Mouse (Mus musculus) midbrain, embryonic 11.5 days (tissue): ENCODE results near the gene Myl6b. TPM values are rescaled to one million over a fixed set of nuclear protein-coding genes. Genes with fewer than 3 reads are reported as not detected.
"Not testable (repeated sequence)": the region's sequence is repeated elsewhere in the genome, so short reads cannot be mapped to it uniquely, and the experiment has no call there.

Experiments
- ATAC-seq: fragments of 200-750 bp; cut with Nextera tagmentation; 2 replicates; pipeline ENCODE4 v1.8.0; 2017; ENCODE audit warnings: moderate TSS enrichment, moderate library complexity; ENCODE audit not compliant: low FRiP score
- DNase-seq: peaks from one replicate; pipeline ENCODE4 v3.0.0; 2015; ENCODE audit warnings: low spot score; ENCODE audit errors: missing footprints
- H3K27ac ChIP-seq: fragments of 300-500 bp; sonication (generic); 2 replicates; pipeline ENCODE4 v1.5.1; 2014; ENCODE audit warnings: low read depth, low read length
- H3K27me3 ChIP-seq: fragments of 300-500 bp; sonication (generic); 2 replicates; pipeline ENCODE4 v1.6.1; 2014; ENCODE audit warnings: mild to moderate bottlenecking, low read length, moderate library complexity, mixed read lengths; ENCODE audit not compliant: control insufficient read depth, insufficient read depth
- H3K36me3 ChIP-seq: fragments of 300-500 bp; sonication (generic); 2 replicates; pipeline ENCODE4 v1.6.1; 2014; ENCODE audit warnings: mild to moderate bottlenecking, low read length, moderate library complexity, mixed read lengths; ENCODE audit not compliant: control insufficient read depth, insufficient read depth
- H3K4me1 ChIP-seq: fragments of 300-500 bp; sonication (generic); 2 replicates; pipeline ENCODE4 v1.6.1; 2014; ENCODE audit warnings: low read length; ENCODE audit not compliant: control insufficient read depth, insufficient read depth
- H3K4me2 ChIP-seq: fragments of 300-500 bp; sonication (generic); 2 replicates; pipeline ENCODE4 v1.6.1; 2014; ENCODE audit warnings: mild to moderate bottlenecking, moderate library complexity
- H3K4me3 ChIP-seq: fragments of 300-500 bp; sonication (generic); 2 replicates; pipeline ENCODE4 v1.5.1; 2014; ENCODE audit warnings: low read depth, low read length
- H3K9ac ChIP-seq: fragments of 300-500 bp; sonication (generic); 2 replicates; pipeline ENCODE4 v1.6.1; 2014; ENCODE audit warnings: low read length
- H3K9me3 ChIP-seq: fragments of 300-500 bp; sonication (generic); 2 replicates; pipeline ENCODE4 v1.6.1; 2016; ENCODE audit warnings: low read length; ENCODE audit not compliant: control insufficient read depth
- WGBS: fragments of 180-500 bp; shearing (Covaris S2); extraction: QIAGEN DNeasy Blood & Tissue Kit; methylation state at CpG from one replicate; pipeline ENCODE4 v1.1.7; 2014; 5-methylcytosine and 5-hydroxymethylcytosine counted together
- polyA plus RNA-seq: library from polyadenylated mRNA; unstranded; fragments of >200 nt; fragmentation: Nextera tagmentation; extraction: Ambion mirVana; gene quantifications from 2 replicates; pipeline ENCODE4 v1.2.1, GENCODE M21; 2014

Myl6b gene
- polyA plus RNA-seq, 1 experiment from 2014 or later = 3.4 TPM

DNA sequence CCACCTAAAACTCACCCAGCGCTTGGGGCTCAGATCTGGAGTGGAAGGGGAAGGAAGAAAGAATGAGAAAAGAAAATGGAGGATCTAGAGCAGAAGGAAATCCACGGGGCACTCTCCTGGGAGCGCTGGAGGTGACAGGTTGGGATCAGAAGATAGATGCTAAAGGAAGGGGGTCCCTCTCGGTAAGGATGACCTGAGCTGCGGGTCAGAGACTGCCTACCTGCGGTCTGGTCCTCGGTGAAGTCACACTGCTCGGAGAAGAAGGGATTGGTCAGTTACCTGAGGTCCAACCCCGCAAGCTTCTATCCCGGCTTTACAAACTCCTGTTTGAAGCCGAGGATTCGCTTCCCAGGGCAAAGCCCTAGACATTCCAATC lies 5.2 kb downstream of the Myl6b start:
- DNase-seq = no peak
- peaks cover 23% of the 10 kb centered on the region for H3K4me1 ChIP-seq

DNA sequence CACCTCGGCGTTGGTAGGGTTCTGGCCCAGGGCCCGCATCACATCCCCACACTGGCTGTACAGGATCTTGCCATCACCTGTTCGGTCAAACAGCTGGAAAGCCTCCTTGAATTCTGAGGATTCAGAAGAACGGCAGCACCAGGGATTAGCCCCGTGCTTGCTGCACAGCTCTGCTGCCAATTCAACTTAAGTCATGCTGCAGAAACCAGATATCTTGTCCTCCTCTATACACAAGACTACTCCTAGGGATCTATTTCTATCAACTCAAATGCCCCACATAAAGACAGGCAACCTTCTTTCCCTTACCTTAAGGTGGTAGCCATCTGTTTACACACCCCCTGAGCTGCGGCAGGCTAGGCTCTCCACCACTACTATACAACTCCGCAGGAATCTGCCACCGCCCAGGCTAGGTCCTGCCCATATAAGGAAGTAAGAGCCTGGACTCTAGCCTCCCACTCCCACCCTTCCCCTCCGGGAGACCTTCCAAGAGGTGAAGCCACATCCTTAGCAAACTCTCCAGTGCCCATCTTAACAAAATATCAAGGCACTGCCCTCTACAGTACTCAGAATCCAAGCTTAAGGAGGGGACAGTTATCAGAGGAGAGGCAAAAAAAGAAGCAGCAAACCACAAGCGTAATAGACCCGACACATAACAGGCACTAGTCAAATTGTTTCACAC lies 5.7 kb downstream of the Myl6b start:
- Histone ChIP-seq H3K4me3 (peak overlapping the region; percentile 68), H3K27ac (peak overlapping the region; percentile 76; the same call in 1 of the 2 replicates), H3K9ac (peak overlapping the region; percentile 90), H3K27me3 (no peaks in the 10 kb centered on the region), H3K9me3 (no peaks in the 10 kb centered on the region), H3K36me3 (peaks cover 22% of the 10 kb centered on the region), H3K4me2 (peak overlapping the region; percentile 80), H3K4me1 (peaks cover 18% of the 10 kb centered on the region)
- 31% methylated on average over 12 of the region's 12 CpGs for WGBS
- peak; percentile 94 for DNase-seq
- peak; percentile 28; the same call in 1 of the 2 replicates for ATAC-seq

More for the DNA sequence above, 5.2 kb downstream of the Myl6b start:
- Histone ChIP-seq H3K36me3 (peaks cover 18% of the 10 kb centered on the region), H3K27me3 (no peaks in the 10 kb centered on the region), H3K27ac (peak overlapping the region; percentile 76), H3K4me3 (peak overlapping the region; percentile 68), H3K9me3 (no peaks in the 10 kb centered on the region), H3K4me2 (peak overlapping the region; percentile 80), H3K9ac (peak overlapping the region; percentile 90)
- ATAC-seq = peak; percentile 49
- WGBS = 0% methylated on average over 12 of the region's 12 CpGs

DNA sequence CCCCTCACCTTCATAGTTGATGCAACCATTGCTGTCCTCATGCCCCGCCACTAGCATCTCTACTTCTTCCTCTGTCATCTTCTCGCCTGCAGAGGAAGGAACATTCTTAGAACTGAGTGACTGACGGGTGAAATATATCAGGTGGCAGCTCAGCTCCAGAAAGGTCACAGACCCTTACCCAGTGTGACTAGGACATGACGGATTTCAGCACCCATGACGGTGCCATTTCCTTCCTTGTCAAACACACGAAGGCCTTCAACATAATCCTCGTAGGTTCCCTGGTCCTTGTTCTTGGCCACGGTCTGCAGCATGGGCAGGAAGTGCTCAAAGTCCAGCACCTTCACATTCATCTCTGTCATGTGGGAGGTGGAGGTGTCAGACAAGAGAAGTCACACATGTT lies 6.4 kb downstream of the Myl6b start:
- DNase-seq, ATAC-seq, H3K27me3 ChIP-seq, H3K9me3 ChIP-seq, H3K27ac ChIP-seq: not testable (repeated sequence)
- H3K4me2 ChIP-seq = peak overlapping the region; percentile 80
- peak overlapping the region; percentile 68 for H3K4me3 ChIP-seq
- peaks cover 17% of the 10 kb centered on the region for H3K4me1 ChIP-seq
- peaks cover 29% of the 10 kb centered on the region for H3K36me3 ChIP-seq
- peak overlapping the region; percentile 90; the same call in 1 of the 2 replicates for H3K9ac ChIP-seq
- 91% methylated on average over 8 of the region's 8 CpGs for WGBS

DNA sequence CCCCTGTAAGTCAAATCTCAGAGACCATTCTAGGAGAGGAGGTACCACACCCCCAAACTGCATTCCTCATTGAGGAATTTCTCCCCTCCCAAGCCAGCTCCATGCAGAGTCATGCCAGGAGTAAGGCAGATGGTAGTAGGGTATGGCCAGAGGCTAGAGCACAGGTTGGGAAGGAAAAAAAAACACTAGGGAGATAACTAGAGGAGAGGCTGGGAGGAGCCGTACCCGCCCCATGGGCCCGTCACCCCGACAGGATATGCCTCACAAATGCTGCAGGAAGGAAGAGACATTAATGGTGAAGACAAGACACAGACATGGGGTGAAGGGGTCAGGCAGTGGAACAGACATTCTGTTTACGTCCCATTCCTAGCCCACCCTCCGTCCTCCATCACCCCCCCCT lies 7.0 kb downstream of the Myl6b start:
- Histone ChIP-seq H3K27ac (peak overlapping the region; percentile 20; the same call in 1 of the 2 replicates), H3K4me2 (peak overlapping the region; percentile 80), H3K9ac (no peak overlapping the region), H3K27me3 (no peaks in the 10 kb centered on the region), H3K9me3 (no peaks in the 10 kb centered on the region), H3K36me3 (peaks cover 32% of the 10 kb centered on the region), H3K4me1 (peaks cover 17% of the 10 kb centered on the region), H3K4me3 (no peak overlapping the region)
- ATAC-seq = no peak
- WGBS = 85% methylated on average over 6 of the region's 6 CpGs
- no peak for DNase-seq

DNA sequence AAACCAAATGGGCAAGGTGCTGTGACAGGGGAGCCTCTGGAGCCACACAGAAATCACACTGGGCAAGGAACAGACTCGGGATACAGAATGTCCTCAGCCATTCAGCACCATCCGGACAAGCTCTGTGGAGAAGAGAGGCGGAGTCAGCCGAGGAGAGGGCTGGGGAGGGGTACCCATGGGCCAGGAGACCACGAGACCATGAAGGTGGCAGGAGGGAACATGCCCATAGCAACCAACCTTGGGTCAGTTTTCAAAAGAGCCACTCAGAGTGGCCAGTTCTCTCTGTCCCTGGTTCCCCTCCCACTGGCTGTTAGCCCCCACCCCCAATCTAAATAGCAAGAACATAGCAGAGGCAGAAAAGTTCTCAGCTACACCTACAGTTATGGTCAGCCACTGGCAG lies 7.6 kb downstream of the Myl6b start:
- H3K9ac ChIP-seq = no peak overlapping the region
- no peak for DNase-seq
- peaks cover 17% of the 10 kb centered on the region for H3K4me1 ChIP-seq
- H3K27ac ChIP-seq = no peak overlapping the region
- H3K36me3 ChIP-seq = peaks cover 32% of the 10 kb centered on the region
- no peak overlapping the region for H3K4me3 ChIP-seq
- WGBS = 49% methylated on average over 5 of the region's 5 CpGs
- H3K9me3 ChIP-seq = no peaks in the 10 kb centered on the region
- ATAC-seq = no peak
- H3K4me2 ChIP-seq = no peak overlapping the region
- no peaks in the 10 kb centered on the region for H3K27me3 ChIP-seq

DNA sequence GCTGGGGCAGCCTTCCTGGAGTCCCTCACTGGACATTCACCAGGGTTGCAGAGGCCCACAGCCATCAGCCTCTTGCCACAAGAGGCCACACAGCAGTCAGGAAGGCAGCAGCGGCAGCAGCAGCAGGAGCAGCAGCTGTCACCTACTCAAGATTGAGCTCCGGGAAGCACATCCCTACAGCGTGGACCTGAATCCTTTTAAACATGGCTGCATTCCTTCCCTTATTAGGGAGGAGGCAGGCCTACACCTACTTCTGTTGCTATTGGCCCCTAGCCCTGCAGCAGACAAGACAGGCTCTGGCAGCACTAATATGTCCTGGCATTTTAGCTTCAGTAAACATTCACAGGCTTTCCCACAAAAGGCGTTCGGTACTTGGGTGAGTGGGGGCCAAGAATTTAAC lies 8.3 kb downstream of the Myl6b start:
- Histone ChIP-seq H3K36me3 (peaks cover 36% of the 10 kb centered on the region), H3K9ac (no peak overlapping the region)

DNA sequence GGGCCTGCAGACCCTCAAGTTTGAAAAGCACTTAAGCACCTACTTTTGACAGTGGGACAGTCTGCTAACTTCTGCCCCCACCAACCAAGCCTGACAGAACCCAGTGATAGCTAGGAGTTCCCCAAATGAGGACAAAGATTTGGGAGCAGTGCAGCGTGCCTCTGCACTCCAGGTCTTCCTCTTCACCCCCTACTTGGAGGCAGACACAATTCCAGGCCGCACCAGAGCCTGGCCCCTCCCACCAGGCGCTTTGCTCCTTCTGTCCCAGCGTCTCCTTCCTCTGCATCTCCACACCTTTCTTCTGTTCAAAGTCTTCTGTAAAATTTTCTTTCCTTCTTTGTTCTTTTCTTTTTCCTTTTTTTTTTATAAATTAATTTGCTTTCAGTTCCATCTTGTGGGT lies 8.7 kb downstream of the Myl6b start:
- H3K4me3 ChIP-seq = no peak overlapping the region
- no peaks in the 10 kb centered on the region for H3K27me3 ChIP-seq
- H3K27ac ChIP-seq = no peak overlapping the region
- H3K4me1 ChIP-seq = peaks cover 15% of the 10 kb centered on the region
- H3K9ac ChIP-seq = no peak overlapping the region
- no peak for DNase-seq
- 63% methylated on average over 4 of the region's 4 CpGs for WGBS
- ATAC-seq = no peak
- peaks cover 36% of the 10 kb centered on the region for H3K36me3 ChIP-seq
- no peak overlapping the region for H3K4me2 ChIP-seq
- H3K9me3 ChIP-seq = no peaks in the 10 kb centered on the region

More for the DNA sequence above, 8.3 kb downstream of the Myl6b start:
- Histone ChIP-seq H3K4me1 (peaks cover 17% of the 10 kb centered on the region), H3K9me3 (no peaks in the 10 kb centered on the region), H3K4me2 (no peak overlapping the region), H3K27me3 (no peaks in the 10 kb centered on the region), H3K27ac (no peak overlapping the region), H3K4me3 (no peak overlapping the region)
- 77% methylated on average over 5 of the region's 5 CpGs for WGBS
- DNase-seq (no peak), ATAC-seq (no peak)

DNA sequence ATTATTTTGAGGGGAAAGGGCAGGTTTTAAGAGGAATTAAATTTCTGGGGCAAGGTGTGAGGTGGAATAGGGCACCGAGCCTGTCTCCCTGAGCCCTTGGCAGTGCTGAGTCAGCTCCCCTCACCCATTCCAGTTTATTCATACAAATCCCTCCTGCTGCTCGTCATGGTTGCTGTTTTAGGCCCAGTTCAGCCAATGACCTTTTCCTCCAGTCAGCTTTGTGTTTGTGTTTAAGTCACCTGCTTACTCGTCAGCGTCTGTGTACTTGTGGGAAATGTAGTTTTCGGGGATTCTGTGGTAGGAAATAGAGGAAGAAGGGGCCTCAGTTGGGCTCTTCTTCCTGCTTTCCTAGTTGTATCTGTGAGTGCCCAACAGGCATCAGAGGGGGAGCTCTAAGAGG lies 9.1 kb downstream of the Myl6b start:
- Histone ChIP-seq H3K4me2 (no peak overlapping the region), H3K4me3 (no peak overlapping the region), H3K27ac (no peak overlapping the region), H3K9ac (no peak overlapping the region), H3K4me1 (peaks cover 11% of the 10 kb centered on the region), H3K9me3 (no peaks in the 10 kb centered on the region), H3K36me3 (peaks cover 38% of the 10 kb centered on the region), H3K27me3 (no peaks in the 10 kb centered on the region)
- ATAC-seq (no peak), DNase-seq (no peak)
- WGBS = 70% methylated on average over 5 of the region's 5 CpGs

DNA sequence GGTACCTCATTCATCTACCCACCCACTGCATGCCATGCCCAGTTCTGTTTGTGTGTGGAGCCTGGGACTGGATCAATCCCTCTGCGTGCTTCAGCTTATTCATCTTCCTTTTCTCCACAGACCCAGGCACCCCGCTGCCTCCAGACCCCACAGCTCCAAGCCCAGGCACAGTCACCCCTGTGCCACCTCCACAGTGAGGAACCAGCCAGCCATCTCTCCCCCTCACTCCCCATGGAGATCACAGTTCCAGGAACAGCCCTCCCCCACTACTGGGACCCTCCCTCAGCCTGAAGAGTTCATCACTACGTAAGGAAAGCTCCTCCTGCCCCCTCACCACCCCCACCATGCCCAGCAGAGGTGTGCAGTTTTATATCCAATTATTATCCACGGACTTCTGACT lies 9.7 kb downstream of the Myl6b start:
- H3K27me3 ChIP-seq = no peaks in the 10 kb centered on the region
- DNase-seq (no peak), ATAC-seq (no peak)
- H3K4me1 ChIP-seq = peaks cover 9% of the 10 kb centered on the region
- no peak overlapping the region for H3K9ac ChIP-seq
- no peak overlapping the region for H3K27ac ChIP-seq
- WGBS = 87% methylated on average over 4 of the region's 4 CpGs
- H3K9me3 ChIP-seq = no peaks in the 10 kb centered on the region
- H3K36me3 ChIP-seq = peaks cover 41% of the 10 kb centered on the region
- H3K4me2 ChIP-seq = no peak overlapping the region
- H3K4me3 ChIP-seq = no peak overlapping the region
